Mouse (Mus musculus) stomach, embryonic 16.5 days (tissue): Measurements from ENCODE around the gene Lpar3. TPM values are rescaled to one million over a fixed set of nuclear protein-coding genes. Genes with fewer than 3 reads are reported as not detected.

Experiments used
- ATAC-seq: fragments of 200-750 bp; cut with Nextera tagmentation; 2 replicates; pipeline ENCODE4 v1.8.0; 2017; ENCODE audit warnings: moderate number of reproducible peaks, moderate TSS enrichment; ENCODE audit not compliant: insufficient read depth, low FRiP score
- H3K27ac ChIP-seq: fragments of 300-500 bp; sonication (generic); 2 replicates; pipeline ENCODE4 v1.5.1; 2014; ENCODE audit warnings: low read length
- H3K27me3 ChIP-seq: fragments of 300-500 bp; sonication (generic); 2 replicates; pipeline ENCODE4 v1.6.1; 2014; ENCODE audit warnings: low read length, control low read depth, mixed read lengths; ENCODE audit not compliant: control insufficient read depth, insufficient read depth
- H3K36me3 ChIP-seq: fragments of 300-500 bp; sonication (generic); 2 replicates; pipeline ENCODE4 v1.6.1; 2014; ENCODE audit warnings: low read length; ENCODE audit not compliant: control insufficient read depth, insufficient read depth
- H3K4me1 ChIP-seq: fragments of 300-500 bp; sonication (generic); 2 replicates; pipeline ENCODE4 v1.6.1; 2014; ENCODE audit warnings: low read length, control low read depth, mixed read lengths; ENCODE audit not compliant: control insufficient read depth, insufficient read depth
- H3K4me2 ChIP-seq: fragments of 300-500 bp; sonication (generic); 2 replicates; pipeline ENCODE4 v1.6.1; 2014; ENCODE audit warnings: low read depth, low read length, mixed read lengths
- H3K4me3 ChIP-seq: fragments of 300-500 bp; sonication (generic); replicated peaks from 2 replicates; pipeline ENCODE4 v1.5.1; 2014; ENCODE audit warnings: mild to moderate bottlenecking, low read length
- H3K9ac ChIP-seq: fragments of 300-500 bp; sonication (generic); 2 replicates; pipeline ENCODE4 v1.6.1; 2014; ENCODE audit warnings: low read length
- H3K9me3 ChIP-seq: fragments of 300-500 bp; sonication (generic); replicated peaks from 2 replicates; pipeline ENCODE4 v1.6.1; 2016; ENCODE audit warnings: low read length, control low read depth; ENCODE audit not compliant: control insufficient read depth
- WGBS: fragments of 180-500 bp; shearing (Covaris S2); extraction: QIAGEN DNeasy Blood & Tissue Kit; methylation state at CpG from one replicate; pipeline ENCODE4 v1.1.7; 2014; 5-methylcytosine and 5-hydroxymethylcytosine counted together
- polyA plus RNA-seq: library from polyadenylated mRNA; unstranded; fragments of >200 nt; fragmentation: Nextera tagmentation; extraction: Ambion mirVana; gene quantifications from 2 replicates; pipeline ENCODE4 v1.2.1, GENCODE M21; 2015

The Lpar3 gene
- polyA plus RNA-seq, 1 experiment from 2014 or later = 1.3 TPM

- H3K4me2 ChIP-seq = no peak overlapping the region
- no peaks in the 10 kb centered on the region for H3K36me3 ChIP-seq
- H3K4me3 ChIP-seq = no peak overlapping the region
- H3K9me3 ChIP-seq = no peaks in the 10 kb centered on the region
- no peak for ATAC-seq
- H3K27me3 ChIP-seq = no peaks in the 10 kb centered on the region
- H3K9ac ChIP-seq = no peak overlapping the region
- H3K27ac ChIP-seq = no peak overlapping the region
- H3K4me1 ChIP-seq = no peaks in the 10 kb centered on the region
- 25% methylated on average over 1 of the region's 1 CpGs for whole genome bisulfite sequencing
Measured at GRCm38 (mm10) chr3:146262536-146262935, 41.8 kb downstream of the Lpar3 start.

GRCm38 (mm10) chr3:146264146-146264545 is 43.4 kb downstream of the Lpar3 start:
- Histone ChIP-seq H3K4me1 (no peaks in the 10 kb centered on the region), H3K27me3 (no peaks in the 10 kb centered on the region), H3K9me3 (no peaks in the 10 kb centered on the region), H3K4me2 (no peak overlapping the region), H3K36me3 (no peaks in the 10 kb centered on the region), H3K4me3 (no peak overlapping the region), H3K27ac (no peak overlapping the region), H3K9ac (no peak overlapping the region)
- WGBS = 81% methylated on average over 10 of the region's 10 CpGs
- no peak for ATAC-seq

GRCm38 (mm10) chr3:146265545-146266130 is 44.9 kb downstream of the Lpar3 start:
- Histone ChIP-seq H3K27me3 (no peaks in the 10 kb centered on the region), H3K9ac (no peak overlapping the region), H3K4me1 (no peaks in the 10 kb centered on the region), H3K4me2 (no peak overlapping the region), H3K4me3 (no peak overlapping the region), H3K9me3 (no peaks in the 10 kb centered on the region), H3K27ac (no peak overlapping the region), H3K36me3 (no peaks in the 10 kb centered on the region)
- WGBS = 58% methylated on average over 12 of the region's 12 CpGs
- ATAC-seq = no peak

GRCm38 (mm10) chr3:146268024-146268801 is 47.5 kb downstream of the Lpar3 start:
- H3K36me3 ChIP-seq = no peaks in the 10 kb centered on the region
- whole genome bisulfite sequencing = 79% methylated on average over 14 of the region's 14 CpGs
- no peak for ATAC-seq
- H3K4me3 ChIP-seq = no peak overlapping the region
- no peak overlapping the region for H3K4me2 ChIP-seq
- H3K9ac ChIP-seq = no peak overlapping the region
- no peaks in the 10 kb centered on the region for H3K9me3 ChIP-seq
- H3K4me1 ChIP-seq = no peaks in the 10 kb centered on the region
- no peak overlapping the region for H3K27ac ChIP-seq
- no peaks in the 10 kb centered on the region for H3K27me3 ChIP-seq

GRCm38 (mm10) chr3:146274503-146274902 is 53.7 kb downstream of the Lpar3 start:
- Histone ChIP-seq H3K36me3 (no peaks in the 10 kb centered on the region), H3K9me3 (no peaks in the 10 kb centered on the region), H3K9ac (no peak overlapping the region), H3K27ac (no peak overlapping the region), H3K4me3 (no peak overlapping the region), H3K4me2 (no peak overlapping the region), H3K4me1 (no peaks in the 10 kb centered on the region), H3K27me3 (no peaks in the 10 kb centered on the region)
- ATAC-seq = no peak
- WGBS = 32% methylated on average over 5 of the region's 5 CpGs

GRCm38 (mm10) chr3:146275360-146276025 is 54.7 kb downstream of the Lpar3 start:
- no peak for ATAC-seq
- Histone ChIP-seq H3K9ac (no peak overlapping the region), H3K27me3 (no peaks in the 10 kb centered on the region), H3K4me1 (no peaks in the 10 kb centered on the region), H3K4me2 (no peak overlapping the region), H3K36me3 (no peaks in the 10 kb centered on the region), H3K9me3 (no peaks in the 10 kb centered on the region), H3K4me3 (no peak overlapping the region), H3K27ac (no peak overlapping the region)
- 63% methylated on average over 11 of the region's 11 CpGs for WGBS

- no peak overlapping the region for H3K4me3 ChIP-seq
- H3K36me3 ChIP-seq = no peaks in the 10 kb centered on the region
- H3K9me3 ChIP-seq = no peaks in the 10 kb centered on the region
- 47% methylated on average over 4 of the region's 4 CpGs for WGBS
- H3K9ac ChIP-seq = no peak overlapping the region
- H3K27me3 ChIP-seq = no peaks in the 10 kb centered on the region
- H3K27ac ChIP-seq = no peak overlapping the region
- H3K4me2 ChIP-seq = no peak overlapping the region
- H3K4me1 ChIP-seq = no peaks in the 10 kb centered on the region
- ATAC-seq = no peak
Measured at GRCm38 (mm10) chr3:146276026-146276409, 55.3 kb downstream of the Lpar3 start.

GRCm38 (mm10) chr3:146276991-146277390 is 56.2 kb downstream of the Lpar3 start:
- WGBS = 94% methylated on average over 4 of the region's 4 CpGs
- no peaks in the 10 kb centered on the region for H3K27me3 ChIP-seq
- H3K4me2 ChIP-seq = no peak overlapping the region
- ATAC-seq = no peak
- H3K36me3 ChIP-seq = no peaks in the 10 kb centered on the region
- no peaks in the 10 kb centered on the region for H3K9me3 ChIP-seq
- no peak overlapping the region for H3K4me3 ChIP-seq
- H3K27ac ChIP-seq = no peak overlapping the region
- H3K4me1 ChIP-seq = no peaks in the 10 kb centered on the region
- no peak overlapping the region for H3K9ac ChIP-seq

GRCm38 (mm10) chr3:146277456-146277855 is 56.7 kb downstream of the Lpar3 start:
- Histone ChIP-seq H3K27ac (no peak overlapping the region), H3K27me3 (no peaks in the 10 kb centered on the region), H3K9me3 (no peaks in the 10 kb centered on the region), H3K36me3 (no peaks in the 10 kb centered on the region), H3K4me1 (no peaks in the 10 kb centered on the region), H3K4me2 (no peak overlapping the region), H3K4me3 (no peak overlapping the region), H3K9ac (no peak overlapping the region)
- 76% methylated on average over 11 of the region's 11 CpGs for WGBS
- no peak for ATAC-seq
